Mouse (Mus musculus) lung, embryonic 15.5 days (tissue): ENCODE data around the gene Chaf1a. TPM values are rescaled to one million over a fixed set of nuclear protein-coding genes. Genes with fewer than 3 reads are reported as not detected.
A peak's percentile ranks its signal among the peaks of the same experiment; 100 is the strongest.
"Not testable (repeated sequence)": the region's sequence is repeated elsewhere in the genome, so short reads cannot be mapped to it uniquely, and the experiment has no call there.

Experiments
- ATAC-seq: fragments of 200-750 bp; cut with Nextera tagmentation; 2 replicates; pipeline ENCODE4 v1.8.0; 2017; ENCODE audit warnings: moderate number of reproducible peaks, borderline replicate concordance; ENCODE audit not compliant: low FRiP score, low TSS enrichment; ENCODE audit errors: extremely low read depth
- H3K27ac ChIP-seq: fragments of 300-500 bp; sonication (generic); 2 replicates; pipeline ENCODE4 v1.5.1; 2015; ENCODE audit warnings: moderate library complexity, mild to moderate bottlenecking, inconsistent platforms
- H3K27me3 ChIP-seq: fragments of 300-500 bp; sonication (generic); 2 replicates; pipeline ENCODE4 v1.6.1; 2015; ENCODE audit warnings: inconsistent platforms
- H3K36me3 ChIP-seq: fragments of 300-500 bp; sonication (generic); 2 replicates; pipeline ENCODE4 v1.6.1; 2015; ENCODE audit warnings: inconsistent platforms
- H3K4me1 ChIP-seq: fragments of 300-500 bp; sonication (generic); 2 replicates; pipeline ENCODE4 v1.6.1; 2015; ENCODE audit warnings: inconsistent platforms
- H3K4me2 ChIP-seq: fragments of 300-500 bp; sonication (generic); 2 replicates; pipeline ENCODE4 v1.6.1; 2015; ENCODE audit warnings: inconsistent platforms, mild to moderate bottlenecking, moderate library complexity
- H3K4me3 ChIP-seq: fragments of 300-500 bp; sonication (generic); 2 replicates; pipeline ENCODE4 v1.5.1; 2015; ENCODE audit warnings: mild to moderate bottlenecking, inconsistent platforms
- H3K9ac ChIP-seq: fragments of 300-500 bp; sonication (generic); 2 replicates; pipeline ENCODE4 v1.6.1; 2015; ENCODE audit warnings: inconsistent platforms
- H3K9me3 ChIP-seq: fragments of 300-500 bp; sonication (generic); 2 replicates; pipeline ENCODE4 v1.6.1; 2016; ENCODE audit warnings: inconsistent platforms
- WGBS: fragments of 180-500 bp; shearing (Covaris S2); methylation state at CpG from one replicate; pipeline ENCODE4 v1.1.7; 2015; 5-methylcytosine and 5-hydroxymethylcytosine counted together
- polyA plus RNA-seq: library from polyadenylated mRNA; unstranded; fragments of >200 nt; fragmentation: Nextera tagmentation; extraction: Ambion mirVana; gene quantifications from 2 replicates; pipeline ENCODE4 v1.2.1, GENCODE M21; 2015

Chaf1a gene
- polyA plus RNA-seq, 1 experiment from 2014 or later, result 32.4 TPM

GRCm38 (mm10) chr17:56078361-56078760 is 38.1 kb downstream of the Chaf1a start:
- Histone ChIP-seq H3K4me1 (peaks cover 36% of the 10 kb centered on the region), H3K27ac (peak overlapping the region; percentile 51; the same call in 1 of the 2 replicates), H3K4me2 (peak overlapping the region; percentile 92), H3K4me3 (peak overlapping the region; percentile 92), H3K36me3 (peaks cover 12% of the 10 kb centered on the region; the same call in 1 of the 2 replicates)
- ATAC-seq, H3K9ac ChIP-seq, H3K9me3 ChIP-seq, H3K27me3 ChIP-seq: not testable (repeated sequence)
- WGBS, result 68% methylated on average over 9 of the region's 9 CpGs

- WGBS, result under 1% methylated on average over 61 of the region's 61 CpGs
- peak; percentile 94 for ATAC-seq
Measured at GRCm38 (mm10) chr17:56078880-56079795, 38.9 kb downstream of the Chaf1a start, which contains the start of gene Hdgfl2. TSS of gene Hdgfl2 (plus strand) at chr17:56079634.

GRCm38 (mm10) chr17:56079921-56080320 is 39.7 kb downstream of the Chaf1a start:
- no peak for ATAC-seq
- H3K36me3 ChIP-seq, result peaks cover 15% of the 10 kb centered on the region
- H3K9me3 ChIP-seq, result no peaks in the 10 kb centered on the region
- H3K9ac ChIP-seq, result peak overlapping the region; percentile 93
- 1% methylated on average over 11 of the region's 11 CpGs for WGBS
- peak overlapping the region; percentile 92 for H3K4me2 ChIP-seq
- no peaks in the 10 kb centered on the region for H3K27me3 ChIP-seq
- H3K4me1 ChIP-seq, result peaks cover 26% of the 10 kb centered on the region
- H3K4me3 ChIP-seq, result peak overlapping the region; percentile 92
- peak overlapping the region; percentile 62 for H3K27ac ChIP-seq

More at GRCm38 (mm10) chr17:56078880-56079795, 38.9 kb downstream of the Chaf1a start, which contains the start of gene Hdgfl2:
- peak within 1 kb of the TSS; percentile 93 for H3K9ac ChIP-seq
- no peaks in the 10 kb centered on the region for H3K27me3 ChIP-seq
- peaks cover 28% of the 10 kb centered on the region for H3K4me1 ChIP-seq
- peak within 1 kb of the TSS; percentile 92 for H3K4me2 ChIP-seq
- H3K4me3 ChIP-seq, result peak within 1 kb of the TSS; percentile 92
- peaks cover 12% of the 10 kb centered on the region; the same call in 1 of the 2 replicates for H3K36me3 ChIP-seq
- H3K27ac ChIP-seq, result peak within 1 kb of the TSS; percentile 62
- H3K9me3 ChIP-seq, result no peaks in the 10 kb centered on the region

- 8% methylated on average over 8 of the region's 8 CpGs for WGBS
- Histone ChIP-seq H3K4me1 (peaks cover 20% of the 10 kb centered on the region), H3K9me3 (no peaks in the 10 kb centered on the region), H3K27me3 (no peaks in the 10 kb centered on the region), H3K4me2 (peak overlapping the region; percentile 92), H3K9ac (peak overlapping the region; percentile 93), H3K4me3 (peak overlapping the region; percentile 92), H3K27ac (no peak overlapping the region), H3K36me3 (peaks cover 15% of the 10 kb centered on the region)
- no peak for ATAC-seq
Measured at GRCm38 (mm10) chr17:56080781-56081585, 40.7 kb downstream of the Chaf1a start.

- H3K4me3 ChIP-seq, result no peak overlapping the region
- H3K4me2 ChIP-seq, result no peak overlapping the region
- H3K27me3 ChIP-seq, result no peaks in the 10 kb centered on the region
- H3K27ac ChIP-seq, result no peak overlapping the region
- no peak overlapping the region for H3K9ac ChIP-seq
- no peaks in the 10 kb centered on the region for H3K9me3 ChIP-seq
- 92% methylated on average over 1 of the region's 1 CpGs for WGBS
- peaks cover 54% of the 10 kb centered on the region for H3K36me3 ChIP-seq
- ATAC-seq, result no peak
- H3K4me1 ChIP-seq, result no peaks in the 10 kb centered on the region
Measured at GRCm38 (mm10) chr17:56092312-56092711, 52.1 kb downstream of the Chaf1a start.

- Histone ChIP-seq H3K4me2 (no peak overlapping the region), H3K27me3 (no peaks in the 10 kb centered on the region), H3K9me3 (no peaks in the 10 kb centered on the region), H3K27ac (no peak overlapping the region), H3K4me1 (no peaks in the 10 kb centered on the region), H3K4me3 (no peak overlapping the region), H3K36me3 (peaks cover 59% of the 10 kb centered on the region), H3K9ac (no peak overlapping the region)
- no peak for ATAC-seq
- WGBS, result 93% methylated on average over 1 of the region's 1 CpGs
Measured at GRCm38 (mm10) chr17:56092794-56093193, 52.6 kb downstream of the Chaf1a start.

- H3K36me3 ChIP-seq, result peaks cover 75% of the 10 kb centered on the region
- ATAC-seq, result no peak
- 88% methylated on average over 12 of the region's 12 CpGs for WGBS
- H3K27me3 ChIP-seq, result no peaks in the 10 kb centered on the region
- H3K9me3 ChIP-seq, result no peaks in the 10 kb centered on the region
- no peak overlapping the region for H3K9ac ChIP-seq
- no peaks in the 10 kb centered on the region for H3K4me1 ChIP-seq
- H3K27ac ChIP-seq, result no peak overlapping the region
- no peak overlapping the region for H3K4me2 ChIP-seq
- no peak overlapping the region for H3K4me3 ChIP-seq
Measured at GRCm38 (mm10) chr17:56096883-56097282, 56.6 kb downstream of the Chaf1a start.

- Histone ChIP-seq H3K27me3 (no peaks in the 10 kb centered on the region), H3K4me1 (no peaks in the 10 kb centered on the region), H3K9me3 (no peaks in the 10 kb centered on the region), H3K27ac (no peak overlapping the region), H3K4me3 (no peak overlapping the region), H3K36me3 (peaks cover 81% of the 10 kb centered on the region), H3K9ac (no peak overlapping the region), H3K4me2 (no peak overlapping the region)
- ATAC-seq, result no peak
- WGBS, result 92% methylated on average over 8 of the region's 8 CpGs
Measured at GRCm38 (mm10) chr17:56098180-56098579, 57.9 kb downstream of the Chaf1a start.

- no peak overlapping the region for H3K9ac ChIP-seq
- no peaks in the 10 kb centered on the region for H3K4me1 ChIP-seq
- no peak overlapping the region for H3K27ac ChIP-seq
- H3K4me2 ChIP-seq, result no peak overlapping the region
- WGBS, result 90% methylated on average over 15 of the region's 15 CpGs
- no peaks in the 10 kb centered on the region for H3K27me3 ChIP-seq
- H3K36me3 ChIP-seq, result peaks cover 80% of the 10 kb centered on the region
- no peak for ATAC-seq
- H3K9me3 ChIP-seq, result no peaks in the 10 kb centered on the region
- no peak overlapping the region for H3K4me3 ChIP-seq
Measured at GRCm38 (mm10) chr17:56098711-56099572, 58.7 kb downstream of the Chaf1a start.

- H3K27ac ChIP-seq, result no peak overlapping the region
- H3K36me3 ChIP-seq, result peaks cover 70% of the 10 kb centered on the region
- no peak overlapping the region for H3K9ac ChIP-seq
- H3K4me3 ChIP-seq, result no peak overlapping the region
- H3K4me1 ChIP-seq, result no peaks in the 10 kb centered on the region
- no peak overlapping the region for H3K4me2 ChIP-seq
- no peaks in the 10 kb centered on the region for H3K27me3 ChIP-seq
- no peak for ATAC-seq
- 86% methylated on average over 3 of the region's 3 CpGs for WGBS
- no peaks in the 10 kb centered on the region for H3K9me3 ChIP-seq
Measured at GRCm38 (mm10) chr17:56100811-56101210, 60.6 kb downstream of the Chaf1a start.

GRCm38 (mm10) chr17:56102158-56102557 is 61.9 kb downstream of the Chaf1a start:
- Histone ChIP-seq H3K4me3 (no peak overlapping the region), H3K9ac (no peak overlapping the region), H3K36me3 (peaks cover 57% of the 10 kb centered on the region), H3K27me3 (no peaks in the 10 kb centered on the region), H3K9me3 (no peaks in the 10 kb centered on the region), H3K4me1 (no peaks in the 10 kb centered on the region), H3K4me2 (no peak overlapping the region), H3K27ac (no peak overlapping the region)
- ATAC-seq, result no peak
- WGBS, result 85% methylated on average over 5 of the region's 5 CpGs
